Mouse (Mus musculus) stomach, postnatal 0 days (tissue): ENCODE measurements around the gene Abcg4.

ENCODE experiments used
- CTCF ChIP-seq: IDR thresholded peaks from 2 replicates; pipeline ENCODE4 v1.5.1; 2016; ENCODE audit warnings: antibody characterized with exemption, low read depth, mild to moderate bottlenecking, moderate library complexity
- EP300 ChIP-seq: optimal IDR thresholded peaks from 2 replicates; pipeline ENCODE3; 2016; ENCODE audit warnings: antibody characterized with exemption

DNA sequence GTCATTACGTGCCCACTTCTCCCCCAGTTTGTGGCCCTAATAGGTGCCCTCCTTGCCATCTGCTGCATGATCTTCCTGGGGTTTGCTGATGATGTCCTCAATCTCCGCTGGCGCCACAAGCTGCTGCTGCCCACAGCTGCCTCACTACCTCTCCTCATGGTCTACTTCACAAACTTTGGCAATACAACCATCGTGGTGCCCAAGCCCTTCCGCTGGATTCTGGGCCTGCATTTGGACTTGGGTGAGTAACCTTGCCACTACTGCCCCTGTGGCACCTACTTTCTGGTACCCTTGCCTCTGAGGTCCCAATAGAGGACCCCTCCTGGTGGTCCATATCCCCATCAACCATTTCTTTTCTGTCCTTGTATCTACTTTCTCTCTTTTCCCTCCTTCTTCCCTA lies 39.5 kb upstream of the Abcg4 start:
- TF ChIP-seq EP300 (no peak), CTCF (no peak)
